Mouse (Mus musculus): Measurements from ENCODE around the gene Rpl32.
"Not testable (repeated sequence)": the region's sequence is repeated elsewhere in the genome, so short reads cannot be mapped to it uniquely, and the experiment has no call there.

The Rpl32 gene

DNA sequence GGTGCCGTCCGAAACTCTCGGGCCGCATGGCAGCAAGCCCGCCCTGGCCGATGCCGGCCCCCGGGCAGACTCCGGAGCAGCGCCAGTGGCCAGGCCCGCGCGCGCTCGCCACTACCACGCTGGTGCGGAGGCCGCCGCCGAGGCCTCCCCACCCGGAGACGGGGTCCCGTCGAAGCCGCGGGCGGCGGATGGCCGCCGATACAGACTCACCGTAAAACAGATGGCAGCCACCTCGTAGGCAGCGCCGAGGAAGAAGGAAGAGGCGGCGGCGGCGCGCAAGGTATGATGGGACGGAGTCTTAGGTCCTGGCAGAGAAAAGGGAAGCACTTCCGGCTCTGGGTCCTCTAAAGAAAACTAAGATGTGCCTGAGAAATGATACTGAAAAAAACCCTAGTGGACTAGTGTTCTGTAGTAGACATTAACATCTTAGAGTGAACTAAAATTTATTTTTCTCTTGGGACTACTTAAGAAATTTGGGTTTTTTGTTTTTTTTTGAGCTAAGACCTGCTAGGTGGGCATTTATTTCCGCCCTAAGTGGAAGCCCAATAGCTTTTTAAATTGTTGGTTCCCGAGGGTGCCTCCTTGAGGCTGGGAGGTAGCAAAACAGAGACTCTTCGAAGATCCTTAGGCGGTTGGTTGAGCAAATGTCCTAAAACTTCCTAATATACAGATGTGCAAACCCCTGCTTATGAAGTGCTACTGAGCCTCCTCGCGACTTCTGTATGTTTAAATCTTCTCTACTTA, at the start of gene Rpl32:
Gene Rpl32, minus strand, starts transcription at position 260 of the 744 bp plus-strand sequence.
- DNase-seq (ENCODE audit: low spot score), result peak; percentile 80

DNA sequence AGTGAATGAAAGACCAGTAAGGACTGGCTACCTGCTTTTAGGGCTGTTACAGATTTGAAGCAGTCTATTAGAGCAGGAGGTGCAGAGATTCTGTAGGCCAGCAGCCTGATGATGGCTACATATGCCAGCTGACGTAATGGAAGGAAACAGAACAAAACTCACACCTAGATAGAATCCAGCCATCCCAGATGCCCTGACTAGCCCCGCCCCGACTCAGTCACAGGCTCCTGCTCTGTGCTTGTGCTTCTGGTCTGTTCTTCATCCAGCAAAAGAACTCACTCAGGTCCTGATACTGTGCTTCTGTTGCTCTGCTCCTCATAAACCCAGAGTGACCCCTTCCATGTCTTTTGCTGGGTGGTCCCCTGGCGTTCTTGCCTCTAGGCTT, 47.8 kb upstream of the Rpl32 start:
- no peak for DNase-seq (ENCODE audit: low spot score)

DNA sequence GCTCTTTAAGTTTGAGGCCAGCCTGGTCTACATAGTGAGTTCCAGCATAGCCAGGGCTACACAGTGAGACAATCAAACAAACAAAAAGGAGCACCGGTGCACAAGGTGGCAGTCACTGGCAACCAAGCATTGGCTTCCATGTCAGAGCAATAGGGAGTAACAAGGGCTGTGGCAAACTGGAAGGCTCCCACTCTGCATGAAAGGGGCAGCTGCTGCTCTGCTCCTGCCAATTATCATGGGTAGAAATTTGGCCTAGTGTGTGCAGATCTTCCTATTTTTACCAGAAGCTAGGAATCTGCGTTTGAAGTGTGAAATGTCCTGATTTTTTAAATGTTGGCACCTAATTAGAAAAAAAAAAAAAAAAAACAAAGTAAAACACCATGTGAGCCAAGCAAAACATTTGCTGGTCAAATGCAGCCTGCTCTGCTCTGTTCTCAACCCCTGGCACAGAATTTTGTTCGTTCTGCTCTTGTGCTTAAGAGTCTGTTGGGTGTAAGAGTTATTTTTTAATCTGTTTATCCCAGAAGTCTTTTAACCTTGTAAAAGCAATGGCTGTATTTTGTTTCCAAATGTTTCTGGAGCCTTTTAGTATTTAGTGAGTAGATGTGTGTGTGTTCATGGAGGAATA, 47.3 kb upstream of the Rpl32 start:
- DNase-seq (ENCODE audit: low spot score), result no peak

DNA sequence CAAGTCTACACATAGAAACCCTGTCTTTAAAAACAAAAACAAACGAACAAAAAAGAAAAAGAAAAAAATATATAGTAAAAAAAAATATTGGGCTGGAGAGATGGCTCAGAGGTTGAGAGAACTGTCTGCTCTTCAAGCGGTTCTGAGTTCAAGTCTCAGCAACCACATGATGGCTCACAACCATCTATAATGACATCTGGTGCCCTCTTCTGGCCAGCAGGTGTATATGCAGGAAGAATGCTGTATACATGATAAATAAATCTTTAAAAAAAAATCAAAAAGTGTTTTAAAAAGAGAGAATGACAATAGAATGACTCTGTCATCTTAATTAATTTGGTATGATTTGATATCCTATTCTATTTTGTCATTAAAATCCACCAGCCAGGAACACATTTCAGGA, 45.9 kb upstream of the Rpl32 start:
- DNase-seq (ENCODE audit: low spot score), result no peak

DNA sequence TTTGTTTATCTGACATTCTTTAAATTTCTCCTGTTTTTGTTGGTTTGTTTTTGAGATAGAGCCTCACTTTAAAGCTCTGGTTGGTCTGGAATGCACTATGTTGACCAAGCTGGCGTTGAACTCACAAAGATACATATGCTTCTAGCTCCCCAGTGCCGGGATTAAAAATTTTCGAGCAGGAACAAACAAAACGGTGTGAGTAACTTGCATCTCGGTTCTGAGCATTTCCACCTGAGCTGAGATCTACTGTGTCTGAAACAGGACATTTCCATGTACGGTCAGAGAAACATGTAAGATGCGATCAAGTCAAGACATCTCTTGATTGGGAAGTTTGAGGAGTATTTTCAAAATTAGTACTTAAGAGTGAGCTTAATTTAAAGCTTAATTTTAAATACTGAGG, 45.4 kb upstream of the Rpl32 start:
- no peak for DNase-seq (ENCODE audit: low spot score)

DNA sequence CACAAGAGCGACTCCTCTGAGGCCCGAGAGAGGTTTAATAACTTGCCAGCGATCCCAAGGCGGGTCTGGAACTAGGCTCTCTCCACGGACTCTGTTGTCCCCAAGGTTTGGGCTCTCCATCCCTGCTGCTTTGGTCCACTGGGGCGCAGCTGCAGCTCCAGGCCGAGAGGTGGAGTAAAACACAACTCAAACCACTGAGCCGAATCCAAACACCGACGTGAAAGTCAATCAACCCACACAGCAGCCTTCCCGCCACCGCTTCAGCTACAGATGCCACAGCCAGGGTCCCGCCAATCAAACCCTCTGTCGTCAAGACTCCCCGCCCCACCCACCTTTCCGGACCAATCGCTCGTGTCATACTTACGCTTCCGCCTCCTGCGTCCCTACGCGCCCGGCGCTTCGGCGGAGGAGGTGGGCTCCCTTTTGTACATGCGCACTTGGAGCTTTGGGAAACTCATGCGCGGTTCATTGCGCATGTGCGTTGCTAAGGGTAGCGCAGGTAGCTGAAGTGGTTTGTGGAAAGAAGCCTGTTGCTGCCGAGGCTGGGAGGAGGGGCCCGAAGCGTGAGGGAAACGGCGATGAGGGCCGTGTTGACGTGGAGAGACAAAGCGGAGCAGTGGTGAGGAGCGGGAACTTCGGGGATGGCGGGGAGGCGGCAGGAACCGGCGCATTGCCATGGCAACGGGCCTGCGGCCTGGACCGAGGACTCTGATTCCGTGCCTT, 44.7 kb upstream of the Rpl32 start, which contains the start of the genes Mbd4 and Ift122:
Gene Mbd4, minus strand, starts transcription at position 281 of the 723 bp plus-strand sequence.
Gene Ift122, plus strand, starts transcription at position 380 of the 723 bp plus-strand sequence.
- DNase-seq (ENCODE audit: low spot score), result peak; percentile 88

DNA sequence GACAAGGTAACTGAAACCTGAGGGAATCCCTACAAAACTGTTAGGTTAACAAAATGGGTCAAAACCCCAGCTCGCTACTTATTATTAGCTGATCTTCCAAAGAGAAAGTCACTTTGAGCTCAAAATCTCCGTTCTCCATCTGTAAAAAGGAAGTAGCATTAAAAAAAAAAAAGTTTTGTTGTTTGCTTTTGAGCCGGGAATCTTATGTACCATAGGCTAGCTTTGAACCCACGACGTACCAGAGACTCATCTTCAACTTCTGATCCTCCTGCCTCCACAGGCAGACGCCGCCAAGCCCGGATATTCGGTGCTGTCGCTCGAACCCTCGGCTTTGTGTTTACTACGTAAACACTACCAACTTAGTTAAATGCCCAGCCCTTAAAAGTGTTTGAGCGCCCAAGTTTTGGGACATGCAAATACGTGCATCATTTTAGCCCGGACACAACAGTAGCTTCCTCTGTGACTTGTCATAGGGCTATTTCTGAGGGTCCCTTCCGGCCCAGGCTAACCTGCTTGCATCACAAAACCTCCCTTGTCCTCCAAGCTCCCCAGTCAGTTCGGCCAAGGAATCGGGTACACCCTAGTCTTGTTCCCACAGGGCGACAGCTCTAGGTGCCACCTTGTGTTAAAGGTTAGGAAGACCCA, 44.0 kb upstream of the Rpl32 start:
- DNase-seq (ENCODE audit: low spot score), result no peak

DNA sequence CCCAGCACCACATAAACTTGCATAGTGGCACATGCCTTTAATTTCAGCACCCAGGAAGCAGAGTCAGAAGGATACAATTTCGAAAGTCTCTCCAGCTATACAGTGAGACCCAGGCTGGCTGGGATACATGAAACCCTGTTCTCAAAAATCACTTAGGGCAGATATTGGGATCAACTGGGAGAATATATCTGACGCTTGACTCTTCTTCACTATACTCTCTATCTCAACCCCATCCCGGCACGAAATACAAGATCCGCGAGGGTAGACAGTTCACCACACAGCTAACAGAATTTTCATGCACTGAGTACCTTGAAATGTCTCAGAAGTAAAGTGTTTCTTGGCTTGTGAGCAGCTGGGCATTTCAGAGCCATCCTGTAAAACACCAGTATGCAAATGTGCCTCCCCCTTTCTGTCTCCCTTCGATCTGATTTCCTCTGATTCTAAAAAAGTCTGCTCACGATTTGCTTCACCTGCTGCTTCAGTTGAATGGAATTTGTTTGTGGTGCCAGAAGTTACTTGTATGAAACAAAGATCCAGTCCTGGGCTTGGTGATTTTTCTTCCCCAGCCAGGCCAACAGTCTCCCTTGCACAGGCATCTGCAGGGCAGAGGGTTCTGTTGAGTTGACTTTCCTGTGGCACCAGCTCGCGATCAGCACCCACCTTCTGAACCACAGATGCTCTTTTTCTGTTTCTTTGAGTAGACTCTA, 40.2 kb upstream of the Rpl32 start:
- no peak for DNase-seq (ENCODE audit: low spot score)

DNA sequence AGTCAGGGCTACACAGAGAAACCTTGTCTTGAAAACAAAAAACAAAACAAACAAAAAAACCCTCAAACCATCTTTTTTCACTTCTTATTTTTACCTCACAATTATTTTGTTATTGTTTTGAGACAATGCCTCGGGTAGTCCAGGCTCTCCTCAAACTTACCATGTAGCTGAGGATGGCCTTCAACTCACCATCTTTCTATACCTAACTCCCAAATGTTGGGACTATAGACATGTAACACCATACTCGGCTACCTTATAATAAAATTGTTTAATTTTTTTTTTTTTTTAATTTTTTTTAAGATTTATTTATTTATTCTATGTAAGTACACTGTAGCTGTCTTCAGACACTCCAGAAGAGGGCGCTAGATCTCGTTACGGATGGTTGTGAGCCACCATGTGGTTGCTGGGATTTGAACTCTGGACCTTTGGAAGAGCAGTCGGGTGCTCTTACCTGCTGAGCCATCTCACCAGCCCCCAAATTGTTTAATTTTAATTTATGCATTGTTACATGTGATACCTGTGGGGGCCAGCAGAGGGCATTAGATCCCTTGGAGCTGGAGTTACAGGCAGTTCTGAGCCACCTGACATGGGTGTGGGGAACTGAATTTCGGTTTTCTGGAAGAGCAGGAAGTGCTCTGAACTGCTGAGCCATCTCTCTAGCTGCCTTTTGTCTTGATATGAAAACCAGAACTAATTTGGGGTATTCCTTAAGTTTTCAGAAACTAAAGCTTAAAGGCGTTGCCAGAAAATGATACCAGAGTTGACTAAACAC, 38.3 kb upstream of the Rpl32 start:
- peak; percentile 54 for DNase-seq (ENCODE audit: low spot score)

DNA sequence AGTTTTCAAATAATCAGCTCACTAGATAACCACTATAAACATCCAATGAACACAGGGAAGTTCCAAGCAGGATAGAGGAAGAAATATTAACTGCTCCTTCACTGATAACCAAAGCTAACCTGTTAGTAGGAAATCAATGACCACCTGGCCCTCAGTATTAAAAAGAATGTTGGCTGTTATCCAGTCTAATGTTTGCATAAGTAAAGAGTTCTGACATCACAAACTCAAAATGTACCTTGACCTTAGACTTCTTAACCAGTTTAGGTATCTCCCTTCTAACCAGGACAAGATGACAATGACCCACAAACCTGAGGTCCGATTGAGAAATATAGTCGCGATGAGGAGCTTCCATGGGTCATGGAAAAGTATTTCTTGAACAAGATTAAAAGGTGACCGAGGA, 36.5 kb upstream of the Rpl32 start:
- no peak for DNase-seq (ENCODE audit: low spot score)

DNA sequence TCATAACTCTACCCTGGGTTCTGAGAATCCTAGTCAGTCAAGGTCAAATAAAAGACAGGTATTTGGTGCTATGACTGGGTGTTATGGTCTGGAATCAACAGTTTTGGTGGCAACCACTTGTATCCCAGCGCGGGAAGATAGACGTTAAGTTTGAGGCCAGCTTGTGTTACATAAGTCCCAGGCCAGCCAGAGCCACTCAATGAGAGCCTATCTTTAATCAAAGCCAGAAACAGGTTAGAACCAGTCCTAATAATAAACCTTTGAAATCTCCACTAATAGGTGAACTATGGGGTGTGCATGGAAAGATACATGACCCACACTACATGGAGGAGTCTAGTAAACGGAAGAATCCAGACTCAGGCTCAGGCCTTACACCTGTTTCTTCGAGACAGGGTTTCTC, 30.2 kb upstream of the Rpl32 start:
- no peak for DNase-seq (ENCODE audit: low spot score)

DNA sequence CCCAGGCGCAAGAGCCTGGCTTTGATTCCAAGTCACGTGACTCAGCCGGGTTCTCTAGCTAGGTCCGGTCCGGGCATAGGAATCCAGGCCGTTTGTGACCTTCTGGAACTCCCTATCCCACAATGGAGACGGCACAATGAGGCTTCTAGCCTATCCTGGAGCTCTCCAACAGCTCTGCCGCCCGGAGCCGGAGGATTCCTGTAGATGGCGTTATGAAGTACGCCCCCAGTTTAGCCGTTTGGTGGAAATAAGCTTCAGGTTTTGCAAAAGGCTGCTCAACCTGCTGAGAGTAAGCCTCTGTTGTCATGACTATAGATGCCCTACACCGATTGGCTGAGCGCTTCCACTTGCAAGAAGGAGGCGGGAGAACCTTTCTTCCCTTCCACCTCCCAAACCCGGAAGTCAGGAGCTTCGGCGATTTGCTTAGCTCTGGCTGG, 29.6 kb upstream of the Rpl32 start, which contains the start of gene Efcab12:
Gene Efcab12, minus strand, starts transcription at position 252 of the 437 bp plus-strand sequence.
- DNase-seq (ENCODE audit: low spot score), result peak; percentile 48

DNA sequence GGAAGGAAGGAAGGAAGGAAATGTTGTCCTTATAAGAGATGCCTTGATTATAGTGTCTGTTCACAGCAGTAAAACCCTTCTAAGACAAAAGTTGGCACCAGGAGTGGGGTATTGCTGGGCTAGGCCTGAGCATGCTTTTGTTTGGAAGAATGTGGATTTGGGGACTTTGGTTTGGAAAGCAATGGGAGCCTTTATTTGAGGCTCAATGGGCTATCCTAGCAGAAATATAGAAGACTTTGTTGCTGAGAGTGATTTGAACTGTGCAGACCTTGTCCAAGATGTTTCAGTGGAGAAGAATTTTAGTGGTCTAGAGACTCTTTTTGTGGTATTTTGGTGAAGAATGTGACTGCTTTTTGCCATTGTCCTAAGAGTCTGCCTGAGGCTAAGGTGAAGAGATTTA, 25.3 kb upstream of the Rpl32 start:
- no peak for DNase-seq (ENCODE audit: low spot score)

DNA sequence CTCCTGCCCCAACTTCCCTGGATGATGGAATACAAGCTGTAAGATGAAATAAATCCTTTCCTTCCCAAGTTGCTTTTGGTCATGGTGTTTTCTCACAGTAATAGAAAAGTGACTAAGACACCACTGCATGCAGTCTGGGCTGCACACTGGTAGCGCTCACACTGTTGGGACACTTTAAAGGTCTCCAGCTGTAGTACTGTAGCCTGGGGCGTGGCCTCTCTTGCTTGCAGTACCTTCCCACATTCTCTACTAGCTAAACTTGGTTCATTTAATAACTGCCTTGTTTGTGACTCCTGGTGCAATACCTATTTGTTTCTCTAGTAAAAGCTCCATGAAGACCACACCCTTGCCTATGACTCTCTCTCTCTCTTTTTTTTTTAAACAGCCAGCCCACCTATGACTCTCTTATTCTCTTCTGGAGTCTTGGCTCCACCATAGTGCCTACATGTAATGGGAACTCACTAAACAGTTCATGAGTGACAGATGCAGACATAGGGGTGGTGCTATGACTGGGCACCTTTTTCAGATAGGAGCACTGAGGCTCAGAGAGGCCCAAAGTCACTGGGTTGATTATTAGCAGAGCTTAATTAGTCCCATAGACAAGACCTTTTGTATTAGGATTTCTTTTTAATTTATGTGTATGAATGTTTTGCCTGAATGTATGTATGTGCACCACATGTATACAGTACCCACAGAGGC, 23.8 kb upstream of the Rpl32 start:
- no peak for DNase-seq (ENCODE audit: low spot score)

DNA sequence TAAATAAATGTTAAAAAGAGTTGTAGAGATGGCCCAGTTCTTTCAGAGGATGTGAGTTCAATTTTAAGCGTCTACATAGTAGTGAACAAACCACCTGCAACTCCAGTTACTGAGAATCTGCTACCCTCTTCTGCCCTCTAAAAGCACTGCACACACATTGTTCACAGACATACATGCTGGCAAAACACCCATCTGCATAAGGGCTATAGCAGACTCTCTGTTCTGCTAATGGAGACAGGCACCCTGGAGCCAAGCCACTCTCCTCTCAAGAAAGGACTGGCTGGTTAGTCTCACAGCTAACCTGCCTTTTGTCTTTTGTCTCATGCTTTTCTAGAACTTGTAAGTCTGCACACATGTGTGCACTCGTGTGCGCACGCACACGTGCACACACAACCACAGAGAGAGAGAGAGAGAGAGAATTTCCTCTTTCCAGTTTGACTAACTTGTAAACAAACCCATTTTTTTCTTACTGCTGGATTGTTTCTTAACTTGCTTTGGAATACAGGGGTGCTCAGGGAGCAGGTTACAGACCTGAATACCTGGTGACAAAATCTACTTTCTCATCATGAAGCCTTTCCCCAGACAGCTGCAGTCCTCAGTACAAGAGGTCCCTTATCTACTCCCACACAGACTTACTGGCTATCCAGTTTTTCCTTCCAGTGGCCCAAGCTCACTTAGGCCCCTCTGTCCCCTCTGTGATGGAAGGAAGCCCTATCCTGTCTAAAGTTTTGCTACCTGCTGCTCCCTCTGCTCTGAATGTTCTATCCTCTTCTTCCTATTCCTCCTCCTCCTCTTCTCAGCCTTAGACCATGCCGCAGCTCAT, 22.4 kb upstream of the Rpl32 start:
- no peak for DNase-seq (ENCODE audit: low spot score)

DNA sequence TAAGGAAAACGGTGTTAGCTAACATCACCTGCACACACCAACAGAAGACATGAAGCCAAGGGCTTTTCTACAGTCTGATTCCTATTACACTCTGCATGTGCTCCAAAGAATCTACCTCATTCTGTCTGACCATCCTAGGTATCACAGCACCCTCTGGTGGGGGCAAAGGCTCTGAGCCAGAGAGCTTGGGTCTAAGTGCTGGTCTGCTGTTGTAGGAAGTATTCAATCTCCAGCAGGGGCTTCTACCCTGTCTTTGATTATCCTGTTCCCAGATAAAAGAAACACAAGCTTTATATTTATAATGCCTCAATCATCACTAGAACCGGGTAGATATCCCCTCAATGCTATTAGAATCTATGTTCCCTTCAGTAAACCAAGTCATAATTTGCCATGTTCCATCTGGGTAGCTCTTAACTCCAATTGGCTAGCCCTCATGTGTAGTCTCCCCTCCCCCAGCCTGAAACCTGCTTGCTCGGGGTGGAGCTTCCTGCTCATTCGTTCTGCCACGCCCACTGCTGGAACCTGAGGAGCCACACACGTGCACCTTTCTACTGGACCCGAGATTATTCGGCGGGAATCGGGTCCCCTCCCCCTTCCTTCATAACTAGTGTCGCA, 15.4 kb upstream of the Rpl32 start:
- not testable (repeated sequence) for DNase-seq (ENCODE audit: low spot score)

DNA sequence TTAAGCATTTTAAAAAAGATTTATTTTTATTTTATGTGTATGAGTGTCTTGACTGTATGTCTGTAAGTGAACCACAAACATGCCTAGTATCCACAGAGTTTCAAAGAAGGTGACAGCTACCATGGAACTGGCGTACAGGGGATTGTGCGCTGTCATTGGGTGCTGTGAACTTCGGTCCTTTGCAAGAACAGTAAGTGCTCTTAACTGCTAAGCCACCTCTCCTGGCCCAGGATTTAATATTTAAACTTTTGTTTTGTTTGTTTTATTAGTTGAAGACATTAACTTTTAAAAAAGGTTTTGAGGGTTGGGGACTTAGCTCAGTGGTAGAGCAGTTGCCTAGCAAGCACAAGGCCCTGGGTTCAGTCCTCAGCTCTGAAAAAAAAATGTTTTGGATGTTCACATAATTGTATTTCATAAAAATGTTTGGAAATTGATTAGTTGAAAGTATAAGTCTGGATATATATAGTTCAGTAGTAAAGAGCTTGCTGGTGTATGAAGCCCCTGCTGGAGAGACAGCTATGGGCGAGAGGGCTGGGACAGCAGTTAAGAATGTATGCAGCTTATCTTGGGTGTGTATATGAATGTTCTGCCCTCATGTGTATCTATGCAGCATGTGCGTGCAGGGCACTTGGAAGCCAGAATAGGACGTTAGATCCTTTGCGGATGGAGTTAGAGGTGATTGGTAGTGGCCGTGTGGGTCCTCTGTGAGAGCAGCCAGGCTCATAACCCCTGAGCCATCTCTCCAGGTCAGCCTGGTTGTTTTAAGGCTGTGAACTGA, 12.9 kb upstream of the Rpl32 start:
- DNase-seq (ENCODE audit: low spot score), result no peak

DNA sequence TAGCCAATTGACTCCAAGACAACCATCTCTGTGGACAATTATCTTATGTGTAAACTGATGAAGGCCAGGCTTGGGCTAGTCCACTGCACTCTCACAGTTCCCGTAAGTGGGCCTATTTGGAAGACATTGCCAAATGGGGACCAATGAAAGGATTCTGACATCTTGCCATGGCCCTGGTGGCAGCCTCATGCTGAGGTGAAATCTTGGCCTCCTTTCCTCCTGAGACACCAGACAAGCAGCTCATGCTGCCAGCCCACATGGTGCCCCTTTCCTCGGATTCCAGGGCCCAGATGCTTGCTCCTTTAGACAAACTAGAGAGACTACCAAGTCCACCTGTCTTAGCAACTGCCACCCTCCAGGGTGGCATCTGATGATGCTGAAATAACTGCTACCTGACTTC, 9.6 kb upstream of the Rpl32 start:
- DNase-seq (ENCODE audit: low spot score), result no peak
